Mouse (Mus musculus) limb, embryonic 14.5 days (tissue): ENCODE data around the gene Pm20d1. TPM values are rescaled to one million over a fixed set of nuclear protein-coding genes. Genes with fewer than 3 reads are reported as not detected.

Experiments
- ATAC-seq: fragments of 200-750 bp; cut with Nextera tagmentation; 2 replicates; pipeline ENCODE4 v1.8.0; 2017; ENCODE audit warnings: low read depth, moderate number of reproducible peaks, moderate TSS enrichment; ENCODE audit not compliant: low FRiP score
- DNase-seq: peaks from one replicate; pipeline ENCODE4 v3.0.0-alpha.2; 2015; ENCODE audit warnings: low spot score
- H3K27ac ChIP-seq: fragments of 300-500 bp; sonication (generic); replicated peaks from 2 replicates; pipeline ENCODE4 v1.5.1; 2014; ENCODE audit warnings: low read depth, mild to moderate bottlenecking, low read length, moderate library complexity, mixed read lengths
- H3K27me3 ChIP-seq: fragments of 300-500 bp; sonication (generic); 2 replicates; pipeline ENCODE4 v1.6.1; 2014; ENCODE audit warnings: low read length, mixed read lengths; ENCODE audit not compliant: control insufficient read depth, insufficient read depth
- H3K36me3 ChIP-seq: fragments of 300-500 bp; sonication (generic); 2 replicates; pipeline ENCODE4 v1.6.1; 2014; ENCODE audit warnings: mild to moderate bottlenecking, low read length, moderate library complexity, mixed read lengths; ENCODE audit not compliant: control insufficient read depth, insufficient read depth
- H3K4me1 ChIP-seq: fragments of 300-500 bp; sonication (generic); 2 replicates; pipeline ENCODE4 v1.6.1; 2014; ENCODE audit warnings: antibody characterized with exemption, low read length, mixed read lengths; ENCODE audit not compliant: control insufficient read depth, insufficient read depth
- H3K4me2 ChIP-seq: fragments of 300-500 bp; sonication (generic); replicated peaks from 2 replicates; pipeline ENCODE4 v1.6.1; 2014; ENCODE audit warnings: low read depth, mild to moderate bottlenecking, low read length, moderate library complexity; ENCODE audit not compliant: severe bottlenecking
- H3K4me3 ChIP-seq: fragments of 300-500 bp; sonication (generic); replicated peaks from 2 replicates; pipeline ENCODE4 v1.5.1; 2014; ENCODE audit warnings: low read length
- H3K9ac ChIP-seq: fragments of 300-500 bp; sonication (generic); 2 replicates; pipeline ENCODE4 v1.6.1; 2014; ENCODE audit warnings: mild to moderate bottlenecking, low read depth, low read length, moderate library complexity; ENCODE audit not compliant: severe bottlenecking
- H3K9me3 ChIP-seq: fragments of 300-500 bp; sonication (generic); 2 replicates; pipeline ENCODE4 v1.6.1; 2016; ENCODE audit warnings: low read length; ENCODE audit not compliant: control insufficient read depth
- POLR2A ChIP-seq: fragments of 200-500 bp; IDR thresholded peaks from 2 replicates; pipeline ENCODE4 v1.8.0; 2012; ENCODE audit warnings: inconsistent platforms, mild to moderate bottlenecking, moderate library complexity, borderline replicate concordance; ENCODE audit not compliant: insufficient read depth, insufficient read length; ENCODE audit errors: extremely low read depth
- WGBS: fragments of 180-500 bp; shearing (Covaris S2); extraction: QIAGEN DNeasy Blood & Tissue Kit; methylation state at CpG from one replicate; pipeline ENCODE4 v1.1.7; 2014; 5-methylcytosine and 5-hydroxymethylcytosine counted together
- polyA plus RNA-seq, 2 experiments: library from polyadenylated mRNA; depleted of rRNA in 1 of 2; stranded (reverse) in 1 of 2; unstranded in 1 of 2; fragments of >200 nt; fragmentation: Nextera tagmentation in 1 of 2; extraction: Ambion mirVana in 1 of 2; gene quantifications; 2 replicates each; pipeline versions ENCODE4 v1.2.1 to v1.2.3; 2012 to 2014

Pm20d1 gene
- polyA plus RNA-seq, 2 experiments: 0.29 to 0.53 TPM

- peaks cover 6% of the 10 kb centered on the region; the same call in 1 of the 2 replicates for H3K4me1 ChIP-seq
- DNase-seq: no peak
- no peak overlapping the region for H3K4me3 ChIP-seq
- no peaks in the 10 kb centered on the region for H3K9me3 ChIP-seq
- H3K9ac ChIP-seq: no peak overlapping the region
- no peaks in the 10 kb centered on the region for H3K27me3 ChIP-seq
- no peak overlapping the region for H3K27ac ChIP-seq
- no peak overlapping the region for H3K4me2 ChIP-seq
- 74% methylated on average over 5 of the region's 5 CpGs for WGBS
- ATAC-seq: no peak
- TF ChIP-seq POLR2A: no peak
- no peaks in the 10 kb centered on the region for H3K36me3 ChIP-seq
Measured at GRCm38 (mm10) chr1:131865596-131865995, 68.4 kb downstream of the Pm20d1 start.

DNA sequence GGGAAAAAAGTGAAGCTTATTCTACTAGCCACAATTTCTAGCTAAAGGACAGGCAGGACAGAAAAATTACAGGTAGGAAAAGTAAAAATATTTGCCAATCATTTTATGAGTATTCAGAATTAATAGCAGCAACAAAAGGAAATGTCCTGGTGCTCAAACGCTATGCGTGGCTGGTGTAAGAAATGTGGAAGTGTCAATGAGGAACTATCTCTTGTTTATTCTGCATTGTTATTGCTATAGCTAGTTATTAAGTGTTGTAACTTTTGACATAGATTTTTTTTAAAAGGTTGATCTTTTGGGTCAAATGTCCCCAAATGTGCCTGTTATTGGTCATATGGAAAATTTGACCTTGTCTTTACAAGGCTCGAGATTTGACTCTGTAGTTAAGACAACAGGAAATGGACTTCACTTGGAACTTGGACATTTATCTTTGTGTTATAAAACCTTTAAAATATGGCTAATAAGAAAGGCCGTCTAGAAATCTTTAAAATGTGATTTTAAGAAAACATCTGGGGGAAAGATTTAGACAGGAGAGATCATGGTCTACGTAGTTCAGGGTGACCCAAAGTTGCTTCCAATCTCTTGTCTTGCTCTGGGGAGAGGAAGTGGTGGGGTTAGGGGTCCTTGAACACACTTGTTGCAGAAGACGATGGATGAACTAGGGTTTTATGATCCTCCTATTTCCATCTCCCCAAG lies 69.3 kb downstream of the Pm20d1 start:
- Histone ChIP-seq H3K27me3 (no peaks in the 10 kb centered on the region), H3K4me3 (peak overlapping the region; percentile 54; the same call in 1 of the 2 replicates), H3K4me1 (peaks cover 6% of the 10 kb centered on the region; the same call in 1 of the 2 replicates), H3K36me3 (no peaks in the 10 kb centered on the region), H3K9me3 (no peaks in the 10 kb centered on the region), H3K27ac (no peak overlapping the region), H3K4me2 (no peak overlapping the region; the same call in 1 of the 2 replicates), H3K9ac (no peak overlapping the region)
- no peak for TF ChIP-seq POLR2A
- 82% methylated on average over 6 of the region's 6 CpGs for WGBS
- no peak for DNase-seq
- no peak for ATAC-seq

DNA sequence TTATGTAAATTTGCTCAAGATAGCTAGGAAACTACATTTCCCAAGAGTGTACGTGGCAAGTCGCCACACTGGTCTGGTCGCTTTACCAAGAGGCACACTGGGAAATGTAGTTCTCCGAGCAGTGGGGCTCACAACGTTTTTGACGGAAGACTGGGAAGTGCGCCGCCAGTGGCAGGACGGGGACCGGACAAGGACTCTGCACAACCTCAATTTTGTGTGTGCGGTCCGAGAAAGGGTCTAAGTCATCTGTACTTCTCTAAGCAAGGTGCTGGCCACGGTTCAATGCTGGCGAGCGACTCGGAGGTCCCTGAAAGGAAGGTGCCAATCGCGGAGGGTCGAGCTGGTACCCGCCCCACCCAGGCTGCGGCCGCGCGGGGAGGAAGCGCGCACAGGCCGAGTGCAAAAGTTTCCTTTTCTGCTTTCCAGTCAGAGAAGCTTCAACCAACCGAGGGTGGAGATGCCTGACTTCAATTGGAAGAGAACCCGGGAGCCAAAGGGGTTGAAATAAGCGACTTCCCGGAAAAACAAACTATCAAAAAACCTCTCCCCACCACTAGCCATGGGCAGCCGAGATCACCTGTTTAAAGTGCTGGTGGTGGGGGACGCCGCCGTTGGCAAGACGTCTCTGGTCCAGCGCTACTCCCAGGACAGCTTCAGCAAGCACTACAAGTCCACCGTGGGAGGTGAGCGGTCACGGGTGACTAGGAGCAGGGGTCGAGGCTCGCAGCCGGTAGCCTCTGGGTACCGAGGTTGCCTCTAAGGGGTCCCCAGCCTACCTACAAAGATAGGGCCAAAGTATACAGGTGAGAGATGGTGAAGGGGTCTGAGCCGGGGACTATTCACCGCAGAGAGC lies 70.1 kb downstream of the Pm20d1 start, which contains the start of gene Rab29:
TSS of gene Rab29 (plus strand) at position 132 of the 853 bp plus-strand sequence.
- ATAC-seq: peak; percentile 97
- Histone ChIP-seq H3K36me3 (no peaks in the 10 kb centered on the region; the same call in 1 of the 2 replicates), H3K27ac (no peak within 1 kb of the TSS), H3K9me3 (no peaks in the 10 kb centered on the region), H3K9ac (peak within 1 kb of the TSS; percentile 61), H3K4me2 (peak within 1 kb of the TSS; percentile 80), H3K27me3 (no peaks in the 10 kb centered on the region), H3K4me3 (peak within 1 kb of the TSS; percentile 54), H3K4me1 (peaks cover 6% of the 10 kb centered on the region; the same call in 1 of the 2 replicates)
- no peak for TF ChIP-seq POLR2A
- DNase-seq: peak; percentile 98
- 2% methylated on average over 46 of the region's 46 CpGs for WGBS

GRCm38 (mm10) chr1:131867946-131868290 lies 70.7 kb downstream of the Pm20d1 start:
- no peak for ATAC-seq
- 18% methylated on average over 10 of the region's 10 CpGs for WGBS
- peaks cover 6% of the 10 kb centered on the region; the same call in 1 of the 2 replicates for H3K4me1 ChIP-seq

DNA sequence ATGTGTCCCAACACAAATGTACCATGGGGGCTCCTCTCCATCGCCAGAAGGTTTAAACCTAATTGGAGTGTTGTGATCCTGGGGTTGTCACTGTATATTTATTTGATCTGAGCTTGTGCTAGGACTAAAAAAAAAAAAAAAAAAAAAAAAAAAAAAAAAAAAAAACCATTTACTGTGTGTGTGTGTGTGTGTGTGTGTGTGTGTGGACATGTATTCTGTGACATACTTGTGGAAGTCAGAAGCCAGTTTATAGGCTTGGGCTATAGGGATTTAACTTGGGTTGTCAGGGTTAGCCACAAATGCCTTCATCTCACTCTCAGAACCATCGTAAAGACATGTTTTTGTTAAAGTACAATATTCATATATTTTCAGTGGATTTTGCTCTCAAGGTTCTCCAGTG lies 72.4 kb downstream of the Pm20d1 start:
- no peak overlapping the region for H3K27ac ChIP-seq
- DNase-seq (no peak), ATAC-seq (no peak)
- 81% methylated on average over 2 of the region's 2 CpGs for WGBS
- H3K4me3 ChIP-seq: no peak overlapping the region
- no peak overlapping the region for H3K4me2 ChIP-seq
- no peak for TF ChIP-seq POLR2A
- H3K9ac ChIP-seq: no peak overlapping the region
- H3K4me1 ChIP-seq: peaks cover 6% of the 10 kb centered on the region; the same call in 1 of the 2 replicates
- no peaks in the 10 kb centered on the region for H3K27me3 ChIP-seq
- H3K9me3 ChIP-seq: no peaks in the 10 kb centered on the region
- no peaks in the 10 kb centered on the region; the same call in 1 of the 2 replicates for H3K36me3 ChIP-seq

More at GRCm38 (mm10) chr1:131867946-131868290, 70.7 kb downstream of the Pm20d1 start:
- H3K27me3 ChIP-seq: no peaks in the 10 kb centered on the region
- DNase-seq: no peak
- no peaks in the 10 kb centered on the region for H3K9me3 ChIP-seq
- TF ChIP-seq POLR2A: no peak
- peak overlapping the region; percentile 54 for H3K4me3 ChIP-seq
- peak overlapping the region; percentile 80 for H3K4me2 ChIP-seq
- H3K36me3 ChIP-seq: no peaks in the 10 kb centered on the region; the same call in 1 of the 2 replicates
- H3K9ac ChIP-seq: peak overlapping the region; percentile 61
- no peak overlapping the region for H3K27ac ChIP-seq

Other genes starting within 250 kb of the Pm20d1 start
- gene Avpr1b, start 198.1 kb upstream of the Pm20d1 start, polyA plus RNA-seq (2012; rRNA removed): not detected in 2 replicates
- gene Avpr1b, start 198.1 kb upstream of the Pm20d1 start, polyA plus RNA-seq (2014; fragmentation: Nextera tagmentation; extraction: Ambion mirVana): not detected in 2 replicates
- 0.11 and 0.17 TPM in 2 replicates for gene Ctse, start 159.1 kb upstream of the Pm20d1 start, polyA plus RNA-seq (2012; rRNA removed)
- 0.44 TPM in 1 of 2 replicates, not detected in the other for gene Ctse, start 159.1 kb upstream of the Pm20d1 start, polyA plus RNA-seq (2014; fragmentation: Nextera tagmentation; extraction: Ambion mirVana)
- gene Rab7b, start 108.7 kb upstream of the Pm20d1 start, polyA plus RNA-seq (2012; rRNA removed): 2.4 and 3.8 TPM in 2 replicates
- gene Rab7b, start 108.7 kb upstream of the Pm20d1 start, polyA plus RNA-seq (2014; fragmentation: Nextera tagmentation; extraction: Ambion mirVana): 5.9 and 8.4 TPM in 2 replicates
- 0.03 and 0.09 TPM in 2 replicates for gene Slc26a9, start 53.4 kb upstream of the Pm20d1 start, polyA plus RNA-seq (2012; rRNA removed)
- not detected in 2 replicates for gene Slc26a9, start 53.4 kb upstream of the Pm20d1 start, polyA plus RNA-seq (2014; fragmentation: Nextera tagmentation; extraction: Ambion mirVana)
- 27.0 and 43.4 TPM in 2 replicates for gene Slc41a1, start 30.1 kb downstream of the Pm20d1 start, polyA plus RNA-seq (2012; rRNA removed)
- 13.3 and 15.3 TPM in 2 replicates for gene Slc41a1, start 30.1 kb downstream of the Pm20d1 start, polyA plus RNA-seq (2014; fragmentation: Nextera tagmentation; extraction: Ambion mirVana)
- 22.8 and 25.4 TPM in 2 replicates for gene Rab29, start 69.8 kb downstream of the Pm20d1 start, polyA plus RNA-seq (2012; rRNA removed)
- 25.2 and 27.7 TPM in 2 replicates for gene Rab29, start 69.8 kb downstream of the Pm20d1 start, polyA plus RNA-seq (2014; fragmentation: Nextera tagmentation; extraction: Ambion mirVana)
- 68.0 and 68.4 TPM in 2 replicates for gene Nucks1, start 113.2 kb downstream of the Pm20d1 start, polyA plus RNA-seq (2012; rRNA removed)
- gene Nucks1, start 113.2 kb downstream of the Pm20d1 start, polyA plus RNA-seq (2014; fragmentation: Nextera tagmentation; extraction: Ambion mirVana): 52.0 and 53.9 TPM in 2 replicates
- gene Slc45a3, start 165.6 kb downstream of the Pm20d1 start, polyA plus RNA-seq (2012; rRNA removed): 9.9 and 13.1 TPM in 2 replicates
- 10.5 and 11.1 TPM in 2 replicates for gene Slc45a3, start 165.6 kb downstream of the Pm20d1 start, polyA plus RNA-seq (2014; fragmentation: Nextera tagmentation; extraction: Ambion mirVana)
- gene Elk4, start 210.2 kb downstream of the Pm20d1 start, polyA plus RNA-seq (2012; rRNA removed): 26.8 and 30.0 TPM in 2 replicates
- gene Elk4, start 210.2 kb downstream of the Pm20d1 start, polyA plus RNA-seq (2014; fragmentation: Nextera tagmentation; extraction: Ambion mirVana): 36.6 and 38.8 TPM in 2 replicates